Mouse (Mus musculus) gonadal fat pad, adult 2 months (tissue): ENCODE measurements around the gene Abcg2. TPM values are rescaled to one million over a fixed set of nuclear protein-coding genes. Genes with fewer than 3 reads are reported as not detected.
"Not testable (repeated sequence)": the region's sequence is repeated elsewhere in the genome, so short reads cannot be mapped to it uniquely, and the experiment has no call there.

Experiments
- DNase-seq: peaks from one replicate; pipeline ENCODE4 v3.0.0-alpha.2; 2012; ENCODE audit warnings: low read depth
- polyA plus RNA-seq: library from polyadenylated mRNA; depleted of rRNA; stranded (reverse); fragments of >200 nt; gene quantifications from 2 replicates; pipeline ENCODE4 v1.2.3, GENCODE M21; 2012; rRNA removed

The Abcg2 gene
- 23.9 and 40.6 TPM in 2 replicates for polyA plus RNA-seq

- DNase-seq: not testable (repeated sequence)
These were observed at the start of gene Abcg2 for GRCm38 (mm10) chr6:58584223-58584622. Gene Abcg2, plus strand, starts transcription at chr6:58584523.

DNA sequence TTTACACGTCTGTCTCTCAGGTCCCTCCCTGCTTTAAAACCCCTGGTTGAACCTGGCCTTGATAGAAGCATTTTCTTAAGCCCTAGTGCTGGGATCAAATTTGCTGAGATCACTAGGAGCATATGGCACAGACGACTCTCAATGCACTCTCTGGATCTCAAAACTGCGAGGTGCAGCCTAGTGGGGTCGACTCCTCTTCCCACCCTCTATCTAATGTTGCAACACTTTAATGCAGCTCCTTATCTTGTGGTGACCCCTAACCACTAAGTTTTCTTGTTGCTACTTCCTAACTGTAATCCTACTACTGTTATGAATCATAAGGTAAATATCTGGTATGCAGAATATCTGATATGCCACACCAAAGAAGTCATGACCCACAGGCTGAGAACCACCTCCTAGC is 44.1 kb upstream of the Abcg2 start:
- not testable (repeated sequence) for DNase-seq

DNA sequence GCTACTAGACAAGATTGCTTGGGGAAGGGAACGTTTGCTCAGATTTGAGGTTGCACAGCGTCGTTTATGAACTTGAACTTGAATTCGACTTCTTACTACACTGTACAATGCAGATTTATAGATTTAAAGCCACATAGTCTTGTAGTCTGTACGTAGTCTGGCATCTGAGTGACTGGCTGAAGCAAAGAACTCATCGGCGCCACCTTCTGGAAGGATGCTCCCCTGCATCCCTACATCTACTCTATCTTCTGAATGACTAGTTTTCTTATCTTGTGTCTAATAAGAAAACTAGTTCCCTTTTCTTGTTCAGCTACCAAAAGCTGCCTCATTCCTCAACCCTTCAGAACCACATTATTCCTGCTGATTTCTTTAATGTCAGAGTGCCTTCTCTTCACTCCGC is 41.5 kb upstream of the Abcg2 start:
- not testable (repeated sequence) for DNase-seq

DNA sequence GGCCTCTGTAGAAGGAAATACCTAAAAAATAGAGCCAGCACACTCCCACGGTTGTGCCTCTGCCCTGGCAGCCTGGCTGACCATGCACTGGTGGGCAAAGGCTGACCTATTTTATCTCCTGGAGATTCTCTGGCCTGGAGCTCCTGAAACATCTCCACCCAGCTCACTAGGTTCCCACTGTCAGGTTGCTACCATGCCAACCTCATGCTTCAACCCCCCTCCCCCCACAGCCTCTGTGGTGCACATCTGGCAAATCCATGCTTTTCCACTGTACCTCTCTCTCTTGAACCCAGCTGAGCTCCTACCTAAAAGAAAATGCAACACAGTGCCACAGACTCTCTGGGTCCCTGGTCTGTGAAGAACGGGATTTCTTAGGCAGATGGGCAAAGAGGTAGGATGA is 39.4 kb upstream of the Abcg2 start:
- DNase-seq: not testable (repeated sequence)

- DNase-seq: not testable (repeated sequence)
These were observed 38.3 kb upstream of the Abcg2 start for GRCm38 (mm10) chr6:58546050-58546449.

DNA sequence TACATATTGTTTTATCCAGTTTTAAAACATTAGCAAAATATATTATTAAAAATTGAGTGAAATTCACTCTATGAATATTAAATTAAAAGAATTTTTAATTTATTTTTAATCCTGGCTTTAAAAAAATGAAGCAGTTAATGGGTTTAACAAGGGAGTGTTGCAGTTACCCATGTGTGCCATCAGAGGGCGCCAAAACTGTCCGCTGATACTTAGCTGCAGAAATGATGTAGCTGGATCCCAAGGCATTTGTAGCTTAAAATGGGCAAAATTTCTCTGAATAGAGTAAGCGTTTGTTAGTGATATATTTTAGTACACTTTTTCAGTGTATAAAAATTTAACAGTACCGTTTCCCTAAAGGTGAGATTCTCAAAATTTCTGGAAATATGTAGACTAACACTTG is 37.5 kb upstream of the Abcg2 start:
- DNase-seq: no peak

GRCm38 (mm10) chr6:58553812-58554211 is 30.5 kb upstream of the Abcg2 start:
- DNase-seq: not testable (repeated sequence)

GRCm38 (mm10) chr6:58593987-58594844 is 9.9 kb downstream of the Abcg2 start:
- not testable (repeated sequence) for DNase-seq

DNA sequence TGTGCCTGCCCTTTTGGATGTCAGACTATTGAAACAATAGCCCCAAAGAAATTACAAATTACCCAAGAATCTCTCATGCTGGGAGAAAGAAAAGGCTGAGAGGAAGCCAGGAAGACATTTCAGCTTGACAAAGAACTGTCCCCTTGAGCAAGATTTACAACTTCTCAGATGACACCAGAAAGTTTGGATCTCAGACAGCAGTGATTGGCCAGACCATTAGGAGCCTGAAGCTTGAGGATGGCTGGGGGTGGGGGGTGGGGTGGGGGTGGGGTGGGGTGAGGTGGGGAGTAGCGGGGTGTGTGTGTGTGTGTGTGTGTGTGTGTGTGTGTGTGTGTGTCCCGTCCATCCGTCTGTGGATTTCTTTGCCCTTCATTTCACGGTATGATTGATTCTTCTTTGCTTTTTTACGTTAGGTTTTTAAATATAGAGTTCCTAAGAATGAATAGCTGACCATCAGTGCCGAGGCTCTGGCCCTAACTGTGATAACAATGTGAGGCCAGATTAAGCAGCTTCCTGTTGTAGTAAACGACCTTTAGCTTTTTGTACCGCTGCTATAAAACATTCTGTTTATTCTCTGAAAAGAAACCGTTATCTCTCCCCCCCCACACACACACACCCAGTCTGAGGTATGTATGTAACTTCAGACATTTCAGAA is 11.4 kb downstream of the Abcg2 start:
- not testable (repeated sequence) for DNase-seq

- no peak for DNase-seq
These were observed 12.0 kb downstream of the Abcg2 start for GRCm38 (mm10) chr6:58596294-58596653.

- not testable (repeated sequence) for DNase-seq
These were observed 17.8 kb downstream of the Abcg2 start for GRCm38 (mm10) chr6:58602119-58602518.

DNA sequence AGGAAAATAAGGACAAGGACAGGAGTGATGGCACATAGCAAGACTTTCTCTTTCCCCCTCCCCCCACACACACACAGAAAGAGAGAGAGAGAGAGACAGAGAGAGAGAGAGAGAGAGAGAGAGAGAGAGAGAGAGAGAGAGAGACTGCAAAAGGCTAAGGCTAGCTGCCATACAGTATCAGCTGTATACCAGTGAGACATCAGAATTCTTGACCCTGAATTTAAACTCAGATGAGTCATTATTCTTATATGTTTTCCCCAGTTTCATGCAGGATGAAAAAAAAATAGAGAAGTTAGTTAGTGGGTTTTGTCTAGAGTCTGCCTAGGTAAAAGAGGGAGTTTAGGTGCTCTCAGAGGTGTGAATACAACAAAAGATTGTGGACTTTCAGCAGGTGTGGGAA is 18.7 kb downstream of the Abcg2 start:
- DNase-seq: not testable (repeated sequence)

DNA sequence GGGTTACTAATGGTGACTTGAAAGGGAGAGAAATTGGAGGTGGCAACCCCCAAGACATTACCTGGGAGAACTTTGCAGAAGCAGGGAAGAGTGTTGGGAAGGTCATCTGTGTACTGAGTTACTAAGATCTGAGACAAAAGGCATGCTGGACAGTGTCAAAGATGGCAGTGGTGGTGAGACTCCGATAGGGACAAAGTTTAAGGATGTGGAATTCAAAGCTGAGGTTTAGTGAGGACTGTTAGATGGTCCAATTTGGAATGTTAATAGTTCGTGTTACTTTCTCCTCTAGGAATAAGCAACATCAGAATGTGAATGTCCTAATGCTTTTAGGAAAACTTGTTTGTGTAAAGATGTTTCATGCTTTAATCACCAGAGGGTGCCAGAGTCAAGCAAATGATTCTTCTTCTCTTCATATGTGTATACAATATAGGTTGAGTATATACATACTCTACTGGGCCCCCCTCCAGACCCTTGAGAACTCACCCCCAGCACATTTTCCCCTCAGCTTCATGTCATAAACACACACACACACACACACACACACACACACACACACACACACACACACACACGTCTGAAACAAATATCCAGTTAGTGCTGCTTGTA is 19.3 kb downstream of the Abcg2 start:
- not testable (repeated sequence) for DNase-seq

DNA sequence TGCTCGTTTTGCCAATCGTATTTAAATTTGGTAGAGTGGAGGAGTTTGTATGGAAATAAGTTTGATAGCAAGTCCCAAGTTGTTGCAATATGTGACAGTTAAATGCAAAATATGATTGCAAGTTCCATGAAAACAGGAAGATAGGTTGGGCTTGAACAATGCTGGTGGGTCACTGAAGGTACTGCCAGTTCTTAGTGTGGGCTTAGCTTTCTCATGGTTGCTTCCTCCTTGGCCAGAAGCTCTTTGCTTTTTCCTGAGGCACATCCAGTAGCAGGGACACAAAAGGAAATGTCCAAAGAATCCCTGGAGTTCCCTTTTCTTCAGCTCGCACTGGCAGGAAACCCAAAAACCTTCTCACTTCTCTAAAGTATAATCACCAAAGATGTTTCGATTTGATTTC is 22.3 kb downstream of the Abcg2 start:
- DNase-seq: no peak

DNA sequence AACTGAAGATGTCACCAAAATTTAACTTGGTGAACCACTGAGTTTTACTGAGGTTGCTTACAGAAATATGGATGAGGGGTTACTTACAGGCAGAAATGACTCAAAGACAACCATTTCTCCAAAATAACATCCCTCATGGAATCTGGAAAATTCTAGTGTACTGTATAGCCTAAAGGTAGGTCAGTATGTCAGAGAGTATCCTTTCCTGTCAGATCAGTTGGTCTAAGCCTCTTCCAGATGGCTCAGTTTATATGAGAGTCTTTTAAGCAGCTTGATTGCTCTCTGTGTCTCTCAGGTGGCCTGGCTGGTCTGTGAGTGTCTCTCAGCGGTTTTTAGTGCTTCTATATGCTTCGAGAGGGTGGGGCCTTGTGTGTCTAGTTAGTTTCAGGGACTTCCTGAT is 24.1 kb downstream of the Abcg2 start:
- no peak for DNase-seq

GRCm38 (mm10) chr6:58609919-58610759 is 25.8 kb downstream of the Abcg2 start:
- DNase-seq: peak; percentile 24

DNA sequence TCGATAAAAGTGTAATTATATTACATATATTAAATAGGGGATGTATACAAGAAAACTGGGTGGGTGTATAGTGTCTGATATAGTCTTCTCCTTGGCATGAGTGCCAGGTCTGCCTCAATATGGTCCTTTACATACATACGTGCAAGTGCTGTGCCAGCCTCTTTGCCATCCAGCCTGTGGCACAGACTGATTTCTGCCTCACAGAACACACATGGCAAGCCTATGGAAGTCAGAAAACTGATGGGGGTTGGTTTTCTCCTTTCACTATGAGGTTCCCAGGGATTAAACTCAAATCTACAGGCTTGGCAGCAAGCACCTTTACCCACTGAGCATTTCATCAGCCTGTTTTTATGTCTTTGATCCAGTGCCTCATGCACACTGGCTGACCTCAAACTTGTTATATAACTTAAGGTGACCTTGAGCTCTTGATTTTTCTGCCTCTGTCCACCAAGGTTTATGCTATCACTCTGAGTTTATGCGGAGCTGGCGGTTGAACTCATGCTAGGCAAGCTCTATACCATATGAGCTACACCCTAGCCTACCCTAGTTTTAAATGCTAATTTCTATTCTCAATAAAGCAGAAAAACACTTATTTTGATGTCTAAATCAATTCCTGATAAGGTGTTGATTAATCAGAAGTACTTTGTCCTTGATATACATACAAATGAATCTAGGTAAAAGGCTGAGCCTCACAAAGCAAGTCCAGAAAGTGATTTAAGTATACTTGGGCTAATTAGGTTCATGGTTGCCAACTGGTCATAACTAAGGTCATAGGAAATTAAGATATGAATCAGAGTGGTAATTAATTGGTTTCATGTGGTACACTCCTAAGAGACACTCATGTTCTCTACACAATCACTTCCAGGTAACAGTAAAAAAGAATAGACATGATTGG is 26.7 kb downstream of the Abcg2 start:
- no peak for DNase-seq

GRCm38 (mm10) chr6:58624126-58624525 is 39.8 kb downstream of the Abcg2 start:
- DNase-seq: no peak

DNA sequence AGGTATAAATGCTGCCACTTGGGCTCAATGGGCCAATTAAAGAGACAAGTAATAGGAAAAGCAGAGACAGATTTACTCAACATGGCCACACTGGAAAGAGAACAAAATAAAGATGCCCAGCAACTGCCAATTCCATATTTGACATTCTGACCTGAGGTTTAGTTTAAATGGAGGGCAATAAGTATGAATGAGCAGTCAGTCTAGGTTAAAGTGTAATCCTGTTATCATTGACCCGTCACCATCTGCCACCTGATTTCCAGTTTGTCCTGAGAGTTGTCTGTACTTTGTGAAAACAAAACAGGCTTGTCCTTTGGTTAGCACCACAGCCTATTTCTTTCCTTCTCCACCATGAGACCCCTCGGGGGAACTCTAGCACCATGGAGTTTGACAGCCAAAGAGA is 44.9 kb downstream of the Abcg2 start:
- DNase-seq: no peak

- no peak for DNase-seq
These were observed 48.1 kb downstream of the Abcg2 start for GRCm38 (mm10) chr6:58632419-58632818.

GRCm38 (mm10) chr6:58633731-58634130 is 49.4 kb downstream of the Abcg2 start:
- DNase-seq: no peak
